In the genomic region with DNA sequence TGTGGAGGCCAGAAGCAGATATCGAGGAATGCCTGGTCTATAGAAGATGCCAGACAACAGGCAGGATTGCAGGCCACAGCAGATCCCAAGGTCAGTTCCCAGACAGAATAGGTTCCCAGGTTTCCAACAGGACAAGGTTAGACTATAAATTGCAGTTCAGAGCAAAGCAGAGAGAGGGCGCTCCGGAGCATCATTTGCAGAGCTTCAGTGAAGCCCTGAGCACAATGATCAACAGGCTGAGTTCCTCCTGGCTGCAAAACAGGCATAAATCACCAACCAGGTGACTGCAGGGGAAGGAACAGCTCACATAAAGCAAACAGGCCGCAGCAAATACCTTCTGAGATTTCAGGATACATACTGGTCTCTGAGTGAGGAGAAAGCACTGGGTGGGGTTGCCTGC, we compare ENCODE assay signal across 8 mouse cellular contexts.
DNase-seq lines count a peak whose midpoint lies in the region.

No protein-coding gene starts in this region.

- intact Hi-C loops in gastrocnemius, postnatal 36 days (cut with DNase I): loop anchor here (1.0 to 10.0 kb wide), 2 partner anchors 93 to 207 kb away; no protein-coding TSS in a partner anchor

- DNase-seq in 416B (ENCODE audit: low read depth): peak; percentile 59
- peak; percentile 76 for DNase-seq in NIH3T3 (ENCODE audit: low read depth)
- DNase-seq in cerebellum, postnatal 10 days: peak; percentile 90 to 92
- DNase-seq in gastrocnemius, postnatal 36 days: peak; percentile 40 to 61
- peak; percentile 76 to 90 for DNase-seq in kidney, postnatal 25 days
- peak; percentile 64 to 74 for DNase-seq in lung, adult 18-20 months
- DNase-seq in right cerebral cortex, adult 2 months (ENCODE audit: low spot score in 2 of 2): peak; percentile 83 to 92
- DNase-seq in urinary bladder, postnatal 10 days (ENCODE audit: low spot score): peak; percentile 47

Comparison
In these comparisons a context has a peak if more than half of its experiments do, and no peak if none do; other contexts are left out.
1. Peak in every context shown above with its lines: DNase-seq.